Mouse (Mus musculus): ENCODE measurements at regions not wholly inside any gene's neighbourhood (a gene's known extent, or its start where the extent isn't known, plus 50 kb on each side); places are given as distances from the start of the nearest gene placed in this dataset.

DNA sequence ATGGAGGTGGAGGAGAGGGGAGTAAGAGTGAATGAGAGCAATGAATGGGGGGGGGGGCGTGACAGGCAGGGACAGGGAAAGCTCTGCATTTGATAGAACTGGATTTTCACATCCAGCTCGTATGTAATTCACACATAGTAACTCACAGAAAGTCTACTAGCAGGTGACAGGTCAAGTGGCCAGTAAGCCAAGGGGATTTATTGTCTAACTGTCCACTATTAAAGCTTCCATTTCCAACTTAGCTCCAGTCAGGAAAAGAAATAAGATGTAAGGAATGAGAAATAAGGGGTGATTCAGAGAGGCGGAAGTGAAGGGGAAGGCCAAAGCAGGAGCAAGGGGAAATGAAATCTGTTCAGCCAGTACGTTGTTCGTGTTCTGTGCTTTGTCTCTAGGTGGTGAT is 83.4 kb downstream of the Prlhr start:
- TF ChIP-seq POLR2A (IDR thresholded peaks at IDR 0.05; ENCODE audit: insufficient read depth, low read depth, low read length) (no peak), CTCF (IDR thresholded peaks at IDR 0.05) (no peak), EP300 (IDR thresholded peaks at IDR 0.05; ENCODE audit: insufficient read depth, low read depth, low read length) (no peak)

All from heart, adult 2 months (tissue).